Mouse (Mus musculus) heart, embryonic 11.5 days (tissue): ENCODE data around the gene Akap2. TPM values are rescaled to one million over a fixed set of nuclear protein-coding genes. Genes with fewer than 3 reads are reported as not detected.

Experiments used
- ATAC-seq: fragments of 200-750 bp; cut with Nextera tagmentation; replicated peaks from 2 replicates; pipeline ENCODE4 v1.8.0; 2017; ENCODE audit warnings: moderate library complexity; ENCODE audit not compliant: insufficient number of reproducible peaks, low FRiP score, low TSS enrichment
- H3K27ac ChIP-seq: fragments of 300-500 bp; sonication (generic); 2 replicates; pipeline ENCODE4 v1.5.1; 2014; ENCODE audit warnings: mild to moderate bottlenecking, low read depth, low read length
- H3K27me3 ChIP-seq: fragments of 300-500 bp; sonication (generic); 2 replicates; pipeline ENCODE4 v1.6.1; 2014; ENCODE audit warnings: mild to moderate bottlenecking, low read length, mixed read lengths; ENCODE audit not compliant: control insufficient read depth, insufficient read depth
- H3K36me3 ChIP-seq: fragments of 300-500 bp; sonication (generic); 2 replicates; pipeline ENCODE4 v1.6.1; 2014; ENCODE audit warnings: mild to moderate bottlenecking, low read length, moderate library complexity, mixed read lengths; ENCODE audit not compliant: control insufficient read depth, insufficient read depth
- H3K4me1 ChIP-seq: fragments of 300-500 bp; sonication (generic); 2 replicates; pipeline ENCODE4 v1.6.1; 2014; ENCODE audit warnings: low read length; ENCODE audit not compliant: control insufficient read depth, insufficient read depth
- H3K4me2 ChIP-seq: fragments of 300-500 bp; sonication (generic); 2 replicates; pipeline ENCODE4 v1.6.1; 2014; ENCODE audit warnings: mild to moderate bottlenecking, moderate library complexity
- H3K4me3 ChIP-seq: fragments of 300-500 bp; sonication (generic); 2 replicates; pipeline ENCODE4 v1.5.1; 2014; ENCODE audit warnings: low read depth, low read length
- H3K9ac ChIP-seq: fragments of 300-500 bp; sonication (generic); 2 replicates; pipeline ENCODE4 v1.6.1; 2014; ENCODE audit warnings: mild to moderate bottlenecking, low read depth, low read length, moderate library complexity
- H3K9me3 ChIP-seq: fragments of 300-500 bp; sonication (generic); replicated peaks from 2 replicates; pipeline ENCODE4 v1.6.1; 2016; ENCODE audit warnings: low read length; ENCODE audit not compliant: control insufficient read depth
- WGBS: fragments of 180-500 bp; shearing (Covaris S2); extraction: QIAGEN DNeasy Blood & Tissue Kit; methylation state at CpG from one replicate; pipeline ENCODE4 v1.1.7; 2014; ENCODE audit not compliant: insufficient replicate concordance; 5-methylcytosine and 5-hydroxymethylcytosine counted together
- polyA plus RNA-seq: library from polyadenylated mRNA; unstranded; fragments of >200 nt; fragmentation: Nextera tagmentation; extraction: Ambion mirVana; gene quantifications from 2 replicates; pipeline ENCODE4 v1.2.1, GENCODE M21; 2014

The Akap2 gene
- polyA plus RNA-seq, 1 experiment from 2014 or later: 45.9 TPM

DNA sequence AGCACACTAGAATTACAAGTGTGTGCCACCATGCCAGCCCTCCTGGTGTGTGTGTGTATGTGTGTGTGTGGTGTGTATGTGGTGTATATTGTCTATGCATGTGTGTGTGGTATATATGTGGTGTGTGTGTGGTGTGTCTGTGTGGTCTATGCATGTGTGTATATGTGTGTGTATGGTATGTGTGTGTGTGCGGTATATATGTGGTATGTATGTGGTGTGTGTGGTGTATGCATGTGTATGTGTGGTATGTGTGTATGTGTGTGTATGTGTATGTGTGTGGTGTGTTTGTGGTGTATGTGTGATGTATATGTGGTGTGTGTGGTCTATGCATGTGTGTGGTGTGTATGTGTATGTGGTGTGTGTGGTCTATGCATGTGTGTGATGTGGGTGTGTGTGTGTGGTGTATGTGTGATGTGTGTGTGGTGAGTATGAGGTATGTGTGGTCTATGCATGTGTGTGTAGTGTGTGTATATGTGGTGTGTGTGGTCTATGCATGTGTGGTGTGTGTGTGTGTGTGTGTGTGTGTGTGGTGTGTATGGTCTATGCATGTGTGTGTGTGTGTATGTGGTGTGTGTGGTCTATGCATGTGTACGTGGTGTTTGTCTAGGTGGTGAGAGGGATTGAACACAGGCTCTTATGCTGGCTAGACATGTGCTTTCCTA is 54.2 kb downstream of the Akap2 start:
- H3K9ac ChIP-seq: no peak overlapping the region
- WGBS: 87% methylated on average over 2 of the region's 2 CpGs
- peaks cover 12% of the 10 kb centered on the region for H3K4me1 ChIP-seq
- no peak overlapping the region for H3K4me3 ChIP-seq
- H3K27ac ChIP-seq: 0 out of 2 replicates have a peak overlapping the region, but pooled peaks have one; percentile 7
- H3K36me3 ChIP-seq: no peaks in the 10 kb centered on the region
- H3K9me3 ChIP-seq: no peaks in the 10 kb centered on the region
- ATAC-seq: no peak; the same call in 1 of the 2 replicates
- H3K27me3 ChIP-seq: no peaks in the 10 kb centered on the region
- no peak overlapping the region for H3K4me2 ChIP-seq

DNA sequence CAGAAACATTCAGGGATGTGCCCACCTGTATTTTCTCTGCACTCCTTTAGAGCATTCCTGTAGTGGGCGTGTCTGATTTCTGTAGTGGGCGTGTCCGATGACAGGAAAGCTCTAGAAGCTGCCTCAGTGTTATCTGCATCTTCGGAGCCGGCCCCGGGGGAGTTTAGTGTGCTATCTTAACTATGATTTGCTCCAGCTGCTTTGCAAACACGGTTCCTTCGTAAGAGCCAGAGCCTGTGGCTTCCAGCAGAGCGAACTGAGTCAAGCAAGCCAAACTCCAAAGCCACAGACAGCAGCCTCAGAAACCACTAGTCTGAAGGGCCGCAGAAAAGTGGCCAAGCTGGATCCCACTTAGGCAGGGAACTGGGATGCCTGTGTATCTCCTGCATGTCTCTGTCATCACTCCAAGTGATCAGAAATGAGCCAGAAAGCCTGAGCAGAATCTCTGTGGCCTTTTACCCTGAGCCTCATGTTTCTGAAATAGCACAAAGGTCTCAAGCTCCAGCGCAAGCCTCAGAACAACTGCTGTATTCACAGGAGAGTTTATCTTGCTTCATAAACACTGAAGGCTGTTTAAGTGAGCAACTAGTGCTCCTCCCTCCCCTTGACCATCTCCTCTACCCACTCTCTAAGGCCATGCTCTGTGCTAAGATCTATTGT is 55.5 kb downstream of the Akap2 start:
- Histone ChIP-seq H3K36me3 (no peaks in the 10 kb centered on the region), H3K4me2 (peak overlapping the region; percentile 20), H3K27me3 (no peaks in the 10 kb centered on the region), H3K4me1 (peaks cover 12% of the 10 kb centered on the region), H3K9ac (no peak overlapping the region), H3K9me3 (no peaks in the 10 kb centered on the region), H3K4me3 (no peak overlapping the region), H3K27ac (peak overlapping the region; percentile 73)
- WGBS: 12% methylated on average over 11 of the region's 11 CpGs
- ATAC-seq: no peak

DNA sequence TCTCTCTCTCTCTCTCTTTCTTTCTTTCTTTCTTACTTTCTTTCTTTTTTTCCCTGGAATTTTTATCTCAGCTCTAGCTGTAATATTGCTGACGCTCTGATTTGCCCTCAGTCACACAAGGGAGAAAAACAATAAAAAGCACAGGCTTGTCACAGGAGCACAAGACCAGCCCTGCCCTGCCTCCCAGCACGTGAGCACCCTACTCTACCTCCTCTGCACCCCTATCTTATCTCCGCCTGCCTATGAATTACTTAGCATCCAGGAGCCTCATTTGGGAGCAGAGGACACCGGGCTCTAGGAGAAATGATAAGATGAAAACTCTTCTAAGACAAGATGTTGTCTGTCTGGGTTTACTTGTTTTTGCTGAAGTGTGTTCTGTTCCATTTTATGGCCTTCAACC is 57.1 kb downstream of the Akap2 start:
- Histone ChIP-seq H3K27me3 (no peaks in the 10 kb centered on the region), H3K9me3 (no peaks in the 10 kb centered on the region), H3K36me3 (no peaks in the 10 kb centered on the region), H3K4me3 (no peak overlapping the region), H3K9ac (no peak overlapping the region), H3K4me1 (peaks cover 12% of the 10 kb centered on the region), H3K27ac (no peak overlapping the region), H3K4me2 (no peak overlapping the region)
- WGBS: 21% methylated on average over 4 of the region's 4 CpGs
- ATAC-seq: no peak

DNA sequence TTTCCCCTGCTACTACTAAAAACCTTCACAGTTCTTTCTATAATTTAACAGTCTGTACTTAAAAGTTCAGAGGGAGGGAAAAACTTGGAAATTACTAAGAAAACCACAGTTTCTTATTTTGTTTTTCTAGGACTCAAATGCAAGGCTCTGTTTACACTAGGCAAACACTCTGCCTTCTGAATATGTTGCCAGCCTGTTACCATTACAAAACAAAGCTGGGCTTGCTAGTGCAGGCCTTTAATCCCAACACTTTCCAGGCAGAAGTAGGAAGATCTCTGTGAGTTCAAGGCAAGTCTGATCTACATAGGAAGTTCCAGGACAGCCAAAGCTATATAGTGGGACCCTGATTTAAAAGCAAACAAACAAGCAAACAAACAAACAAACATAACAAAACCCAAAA is 58.1 kb downstream of the Akap2 start:
- Histone ChIP-seq H3K4me1 (peaks cover 14% of the 10 kb centered on the region), H3K27ac (no peak overlapping the region), H3K4me2 (no peak overlapping the region), H3K9ac (no peak overlapping the region), H3K9me3 (no peaks in the 10 kb centered on the region), H3K4me3 (no peak overlapping the region), H3K36me3 (no peaks in the 10 kb centered on the region), H3K27me3 (no peaks in the 10 kb centered on the region)
- no peak for ATAC-seq

DNA sequence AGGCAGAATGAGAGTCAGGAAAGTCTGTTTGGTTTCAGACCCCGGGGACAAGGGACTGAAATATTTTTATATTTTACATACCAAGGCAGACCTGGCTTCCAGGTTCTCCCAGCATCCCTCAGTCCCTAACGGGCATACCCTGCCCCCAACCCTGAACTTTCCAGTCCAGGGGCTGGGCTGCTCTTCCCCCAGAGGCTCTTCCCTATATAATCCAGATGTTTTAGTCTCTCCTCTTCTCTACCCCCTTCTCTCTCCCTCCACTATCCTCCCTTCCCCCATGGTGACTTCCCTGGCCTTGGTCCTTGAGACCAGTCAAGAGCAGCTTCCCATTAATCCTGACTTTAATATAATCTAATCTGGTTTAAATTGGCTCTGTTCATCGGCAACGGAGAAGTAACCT is 62.9 kb downstream of the Akap2 start:
- Histone ChIP-seq H3K27me3 (no peaks in the 10 kb centered on the region), H3K4me2 (no peak overlapping the region), H3K9ac (no peak overlapping the region), H3K27ac (no peak overlapping the region), H3K4me1 (peaks cover 32% of the 10 kb centered on the region), H3K9me3 (no peaks in the 10 kb centered on the region), H3K36me3 (no peaks in the 10 kb centered on the region), H3K4me3 (no peak overlapping the region)
- no peak for ATAC-seq
- 30% methylated on average over 4 of the region's 4 CpGs for WGBS

DNA sequence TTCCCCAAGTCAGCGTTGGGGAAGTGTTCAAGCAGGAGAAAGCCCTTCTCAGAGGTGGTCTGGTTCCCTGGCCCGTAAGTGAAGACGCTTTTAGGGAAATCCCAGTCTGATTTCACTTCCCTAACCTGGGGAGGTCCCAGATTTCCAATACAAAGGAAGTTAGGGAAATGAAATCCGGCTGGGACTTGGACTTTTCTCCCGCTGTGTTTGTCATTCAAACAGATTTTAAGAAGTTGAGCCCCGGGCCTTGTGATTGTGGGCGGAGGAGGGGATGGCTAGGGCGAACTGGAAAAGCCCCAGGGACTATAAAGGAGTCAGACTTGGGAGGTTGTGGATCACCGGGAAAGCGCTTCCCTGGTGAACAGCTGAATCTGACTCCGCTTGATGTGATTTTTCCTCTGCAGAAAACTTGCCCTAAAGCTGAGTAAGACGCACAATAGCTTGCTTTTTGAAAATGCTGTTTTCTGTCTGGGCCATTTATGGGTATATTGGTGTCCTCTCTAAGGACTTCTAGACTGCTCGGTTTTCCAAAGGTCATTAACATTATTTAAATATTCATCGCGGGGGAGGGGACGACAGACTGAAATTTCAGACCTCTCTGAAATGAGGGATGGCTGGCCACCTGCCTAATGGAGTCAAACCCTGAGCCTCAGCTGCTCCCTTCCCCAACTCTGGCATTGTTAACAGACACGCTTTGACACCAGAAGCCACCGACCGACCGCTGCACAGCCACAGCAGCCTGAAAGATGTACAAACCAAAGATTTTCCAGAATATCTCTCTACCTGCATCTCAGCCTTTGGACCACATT is 63.6 kb downstream of the Akap2 start:
- H3K27ac ChIP-seq: peak overlapping the region; percentile 47; the same call in 1 of the 2 replicates
- no peaks in the 10 kb centered on the region for H3K9me3 ChIP-seq
- peak overlapping the region; percentile 6 for H3K4me2 ChIP-seq
- 0 out of 2 replicates have a peak overlapping the region, but pooled peaks have one; percentile 24 for H3K9ac ChIP-seq
- no peak for ATAC-seq
- peaks cover 32% of the 10 kb centered on the region for H3K4me1 ChIP-seq
- 11% methylated on average over 20 of the region's 20 CpGs for WGBS
- no peaks in the 10 kb centered on the region for H3K36me3 ChIP-seq
- no peak overlapping the region for H3K4me3 ChIP-seq
- H3K27me3 ChIP-seq: no peaks in the 10 kb centered on the region

DNA sequence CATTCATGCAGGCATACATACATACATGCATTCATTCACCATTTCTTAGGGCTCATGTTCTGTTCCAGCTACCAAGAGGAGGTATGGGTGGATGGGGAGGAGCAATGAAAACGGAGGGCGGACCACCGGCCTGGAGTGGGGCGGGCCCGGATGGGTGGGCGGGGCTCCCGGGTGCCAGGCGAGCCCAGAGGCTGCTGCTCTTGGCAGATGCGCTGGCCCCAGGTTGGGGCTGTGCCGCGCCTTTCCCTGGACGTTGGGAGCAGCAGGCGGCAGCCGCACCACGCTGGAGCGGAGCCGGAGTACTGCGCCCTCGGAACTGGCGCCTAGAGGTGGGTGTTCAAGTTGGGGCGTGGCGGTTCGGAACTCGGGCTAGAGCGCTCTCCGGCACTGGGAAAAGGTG is 64.5 kb downstream of the Akap2 start:
- peak; percentile 70 for ATAC-seq
- Histone ChIP-seq H3K4me1 (peaks cover 32% of the 10 kb centered on the region), H3K9me3 (no peaks in the 10 kb centered on the region), H3K9ac (peak overlapping the region; percentile 61), H3K4me3 (peak overlapping the region; percentile 41), H3K27me3 (no peaks in the 10 kb centered on the region), H3K4me2 (peak overlapping the region; percentile 66), H3K36me3 (no peaks in the 10 kb centered on the region), H3K27ac (no peak overlapping the region)
- WGBS: 1% methylated on average over 26 of the region's 26 CpGs

DNA sequence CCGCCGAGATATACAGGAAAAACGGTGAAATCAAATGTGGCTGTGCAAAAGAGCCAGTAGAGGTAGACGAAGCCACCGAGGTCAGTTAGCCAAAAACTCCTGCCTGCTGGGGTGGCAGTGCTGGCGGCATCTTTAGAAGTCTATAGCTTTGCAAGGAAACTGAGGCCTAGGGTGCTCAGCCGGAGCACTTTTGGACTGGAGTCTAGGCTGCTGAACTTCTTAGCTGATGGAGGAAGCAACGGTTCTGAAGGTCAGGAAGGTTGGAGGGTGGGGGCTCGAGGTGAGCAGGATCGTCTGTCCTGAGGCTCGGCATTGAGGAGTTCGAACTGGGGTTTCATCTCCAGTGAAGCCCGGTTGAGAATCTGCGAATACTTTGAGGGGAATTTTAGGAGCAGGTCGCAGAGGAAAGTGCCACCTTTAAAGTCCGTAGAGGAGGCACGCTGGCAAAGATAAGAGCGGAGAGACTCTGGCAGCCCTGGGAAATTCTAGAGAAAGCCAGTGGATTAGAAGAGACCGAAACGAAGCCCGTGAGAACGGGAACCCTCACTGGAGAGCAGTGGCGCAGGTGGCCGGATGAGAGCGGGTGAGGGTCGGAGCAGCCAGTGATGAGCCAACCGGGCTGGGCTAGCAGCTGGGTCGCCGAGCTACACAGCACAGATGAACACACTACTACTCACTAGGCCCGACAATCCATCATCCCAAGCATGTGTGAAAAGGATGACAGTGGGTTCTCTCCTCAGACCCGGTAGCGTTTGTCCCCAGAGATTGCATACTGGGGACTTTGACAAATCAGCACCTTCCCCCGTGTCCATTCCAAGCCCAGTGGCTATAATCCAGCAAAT is 65.3 kb downstream of the Akap2 start:
- no peak for ATAC-seq
- H3K9ac ChIP-seq: peak overlapping the region; percentile 61
- H3K27ac ChIP-seq: no peak overlapping the region

More for the DNA sequence above, 65.3 kb downstream of the Akap2 start:
- Histone ChIP-seq H3K27me3 (no peaks in the 10 kb centered on the region), H3K9me3 (no peaks in the 10 kb centered on the region), H3K4me3 (peak overlapping the region; percentile 41), H3K36me3 (no peaks in the 10 kb centered on the region), H3K4me1 (peaks cover 32% of the 10 kb centered on the region), H3K4me2 (peak overlapping the region; percentile 66)
- WGBS: 2% methylated on average over 33 of the region's 33 CpGs
